Mouse (Mus musculus) c-Kit-positive CD71-negative TER-119-negative erythroid progenitor cells, embryonic 14.5 days (primary cell): ENCODE results near the gene Proca1.

Source experiments
- DNase-seq: peaks from one replicate; pipeline ENCODE4 v3.0.0-alpha.2; 2013; ENCODE audit warnings: low read depth

The Proca1 gene

GRCm38 (mm10) chr11:78166161-78166560 is 27.0 kb upstream of the Proca1 start:
- DNase-seq: no peak

- DNase-seq: no peak
Observed at GRCm38 (mm10) chr11:78166640-78167039, 26.6 kb upstream of the Proca1 start.

DNA sequence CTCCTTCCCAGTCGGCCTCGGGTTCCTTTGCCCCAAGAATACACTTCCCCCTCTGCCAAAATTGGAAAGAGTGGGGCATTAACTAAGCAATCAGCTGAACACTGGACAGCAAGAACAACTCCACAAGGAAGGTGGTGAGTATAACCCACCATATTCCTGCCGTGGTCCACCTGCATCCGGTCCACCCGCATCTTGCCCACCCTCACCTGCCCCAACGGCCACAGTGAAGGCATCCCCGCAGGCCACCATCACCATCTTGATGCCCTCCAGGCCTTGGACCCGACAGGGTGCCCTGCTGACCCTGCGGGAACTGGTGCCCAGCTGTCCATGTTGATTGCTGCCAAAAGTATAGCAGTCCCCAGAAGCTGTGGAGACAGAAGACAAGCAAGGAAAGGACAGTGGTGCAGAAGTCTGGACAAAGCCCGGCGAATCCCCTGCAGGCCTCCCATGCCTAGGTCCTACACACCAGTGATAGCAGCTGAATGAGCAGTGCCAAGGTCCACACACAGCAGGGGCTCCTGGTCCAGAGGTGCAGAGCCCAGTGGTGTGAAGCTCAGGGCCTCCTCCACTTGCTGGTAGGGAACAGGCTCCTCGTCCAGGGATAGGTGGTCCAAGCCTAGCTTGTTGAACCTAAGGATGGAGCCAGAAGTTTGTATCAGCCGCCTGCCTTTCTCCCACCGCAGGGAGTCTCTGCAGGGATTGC is 25.8 kb upstream of the Proca1 start:
- DNase-seq: no peak

DNA sequence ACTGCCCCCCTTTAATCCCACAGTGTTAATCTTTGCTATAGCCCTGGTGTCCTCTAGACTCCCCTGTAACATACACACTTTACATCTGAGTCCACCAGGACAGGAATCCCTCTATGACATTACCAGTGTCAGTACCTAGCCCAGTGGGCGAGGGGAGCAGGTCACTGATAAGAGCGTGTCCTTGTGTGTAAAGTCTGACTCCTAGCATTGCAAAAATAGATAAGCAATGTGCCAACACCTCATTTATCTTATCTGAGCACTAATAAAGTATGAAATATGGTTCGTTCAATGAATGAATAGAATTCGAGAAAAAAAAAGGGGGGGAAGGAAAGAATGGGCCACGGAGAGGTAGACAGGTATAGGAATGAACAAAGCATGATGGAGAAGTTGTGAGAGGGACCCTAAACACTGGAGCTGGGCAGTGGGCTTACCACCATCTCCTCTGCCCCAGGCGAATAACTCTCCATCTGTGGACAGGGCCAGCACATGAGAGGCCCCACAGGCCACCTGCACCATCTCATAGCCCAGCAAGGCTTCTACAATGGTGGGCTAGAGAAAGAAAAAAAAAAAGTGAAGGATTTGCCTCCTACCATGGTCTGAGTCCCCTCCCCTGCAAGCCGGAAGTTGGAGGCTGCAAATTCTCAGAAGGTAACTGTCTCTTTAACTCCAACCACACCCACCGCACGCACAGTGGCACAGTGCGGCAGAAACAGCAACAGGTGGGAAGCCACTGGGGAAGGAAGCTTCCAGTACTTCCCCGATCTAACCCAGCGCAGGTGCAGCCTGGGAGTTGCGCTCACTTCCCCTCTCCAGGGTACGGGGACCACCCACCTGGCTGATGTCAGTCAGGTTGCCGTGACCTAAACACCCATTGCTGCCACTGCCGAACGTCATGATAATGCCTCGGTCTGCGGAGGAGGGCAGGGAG is 24.4 kb upstream of the Proca1 start:
- DNase-seq: no peak

- DNase-seq: no peak
Observed at GRCm38 (mm10) chr11:78170306-78170705, 22.9 kb upstream of the Proca1 start.

DNA sequence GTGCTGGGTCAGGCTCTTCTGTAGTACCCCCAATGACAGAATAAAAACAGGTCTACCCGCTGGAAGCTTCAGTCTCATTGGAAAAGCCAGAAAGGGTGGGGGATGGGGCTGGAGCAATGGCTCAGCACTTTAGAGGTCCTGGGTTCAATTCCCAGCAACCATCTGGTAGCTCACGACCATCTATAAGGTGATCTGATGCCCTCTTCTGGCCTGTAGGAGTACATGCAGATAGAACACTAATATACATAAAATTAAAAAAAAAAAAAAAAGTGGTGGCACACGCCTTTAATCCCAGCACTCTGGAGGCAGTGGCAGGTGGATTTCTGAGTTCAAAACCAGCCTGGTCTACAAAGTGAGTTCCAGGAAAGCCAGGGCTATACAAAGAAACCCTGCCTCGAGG is 21.9 kb upstream of the Proca1 start:
- DNase-seq: no peak

DNA sequence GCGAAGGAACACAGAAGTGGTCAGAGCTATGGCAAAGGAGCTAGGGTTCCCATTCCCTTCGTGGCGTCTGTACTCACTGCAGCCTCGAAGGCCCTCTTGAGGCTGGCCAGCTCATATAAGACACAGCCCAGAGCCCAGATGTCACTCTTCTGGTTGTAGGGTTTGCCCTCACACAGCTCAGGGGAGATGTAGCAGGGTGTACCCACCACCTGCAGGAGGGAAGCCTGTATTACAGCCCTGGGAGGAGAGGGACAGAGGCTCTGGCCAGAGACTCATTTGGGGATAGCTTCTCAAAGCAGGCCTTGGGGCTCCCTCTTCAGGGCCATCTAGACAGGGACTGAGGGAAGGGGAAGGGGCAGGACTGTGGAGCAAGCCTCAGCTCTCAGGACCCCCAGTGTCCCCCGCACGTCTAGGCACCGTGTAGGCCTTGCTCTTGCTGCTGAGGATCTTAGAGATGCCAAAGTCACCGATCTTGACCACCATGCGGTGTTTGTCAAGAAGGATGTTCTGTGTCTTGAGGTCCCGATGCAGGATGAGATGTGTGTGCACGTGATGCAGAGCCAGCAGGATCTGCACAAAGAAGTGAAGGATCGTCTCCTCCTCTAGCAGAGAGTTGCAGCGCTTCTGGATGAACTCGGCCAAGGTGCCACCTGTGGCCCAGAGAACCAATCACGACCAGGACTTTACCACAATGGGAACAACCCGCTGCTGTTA is 21.0 kb upstream of the Proca1 start:
- no peak for DNase-seq

- no peak for DNase-seq
Observed at GRCm38 (mm10) chr11:78172748-78173383, 20.3 kb upstream of the Proca1 start.

DNA sequence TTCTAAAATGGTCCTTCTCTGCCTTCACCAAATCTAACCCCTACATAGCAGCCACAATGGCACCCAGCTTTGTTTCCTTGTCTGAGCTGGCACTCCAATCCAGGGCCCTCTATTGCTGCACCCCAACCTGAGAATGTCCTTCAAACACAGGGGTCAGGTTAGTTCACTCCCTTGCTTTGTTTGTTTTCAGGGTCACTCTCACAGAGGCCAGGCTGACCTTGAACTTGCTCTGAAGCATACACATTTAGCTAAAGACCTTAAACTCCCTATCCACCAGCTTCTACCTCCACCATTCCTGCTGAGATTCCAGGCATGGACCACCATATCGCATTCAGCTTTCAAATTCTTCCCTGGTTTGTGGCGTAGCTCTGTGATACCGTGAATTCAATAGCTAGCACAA is 18.7 kb upstream of the Proca1 start:
- DNase-seq: no peak

- peak; percentile 93 for DNase-seq
Observed at GRCm38 (mm10) chr11:78175771-78176401, 17.3 kb upstream of the Proca1 start.

- DNase-seq: peak; percentile 88
Observed at GRCm38 (mm10) chr11:78176402-78176862, 16.8 kb upstream of the Proca1 start, which contains the start of the genes Nek8 and Tlcd1. Gene Nek8 (minus strand): TSS chr11:78176675. Gene Tlcd1 (plus strand): TSS chr11:78176711.

DNA sequence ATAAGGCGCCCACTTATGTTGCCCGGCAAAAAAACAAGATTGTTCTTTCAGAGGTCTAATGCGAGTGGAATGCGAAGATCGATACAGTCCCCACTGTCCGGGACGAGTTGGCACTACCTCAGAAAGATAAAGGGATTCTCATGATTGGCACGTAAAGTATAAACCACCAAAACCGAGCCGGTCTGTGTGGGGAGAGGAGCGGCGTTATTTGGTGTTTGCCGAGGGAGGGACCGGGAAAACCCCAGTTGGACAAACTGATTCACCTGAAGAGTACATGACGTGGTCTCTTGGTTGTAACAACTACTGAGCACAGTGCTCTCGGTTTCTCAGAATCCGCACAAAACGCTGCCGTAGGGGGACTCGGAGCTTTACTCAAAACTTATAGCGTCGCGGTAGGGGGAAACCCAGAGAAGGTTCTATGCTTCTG is 16.3 kb upstream of the Proca1 start:
- DNase-seq: no peak

- no peak for DNase-seq
Observed at GRCm38 (mm10) chr11:78177437-78177836, 15.8 kb upstream of the Proca1 start.

DNA sequence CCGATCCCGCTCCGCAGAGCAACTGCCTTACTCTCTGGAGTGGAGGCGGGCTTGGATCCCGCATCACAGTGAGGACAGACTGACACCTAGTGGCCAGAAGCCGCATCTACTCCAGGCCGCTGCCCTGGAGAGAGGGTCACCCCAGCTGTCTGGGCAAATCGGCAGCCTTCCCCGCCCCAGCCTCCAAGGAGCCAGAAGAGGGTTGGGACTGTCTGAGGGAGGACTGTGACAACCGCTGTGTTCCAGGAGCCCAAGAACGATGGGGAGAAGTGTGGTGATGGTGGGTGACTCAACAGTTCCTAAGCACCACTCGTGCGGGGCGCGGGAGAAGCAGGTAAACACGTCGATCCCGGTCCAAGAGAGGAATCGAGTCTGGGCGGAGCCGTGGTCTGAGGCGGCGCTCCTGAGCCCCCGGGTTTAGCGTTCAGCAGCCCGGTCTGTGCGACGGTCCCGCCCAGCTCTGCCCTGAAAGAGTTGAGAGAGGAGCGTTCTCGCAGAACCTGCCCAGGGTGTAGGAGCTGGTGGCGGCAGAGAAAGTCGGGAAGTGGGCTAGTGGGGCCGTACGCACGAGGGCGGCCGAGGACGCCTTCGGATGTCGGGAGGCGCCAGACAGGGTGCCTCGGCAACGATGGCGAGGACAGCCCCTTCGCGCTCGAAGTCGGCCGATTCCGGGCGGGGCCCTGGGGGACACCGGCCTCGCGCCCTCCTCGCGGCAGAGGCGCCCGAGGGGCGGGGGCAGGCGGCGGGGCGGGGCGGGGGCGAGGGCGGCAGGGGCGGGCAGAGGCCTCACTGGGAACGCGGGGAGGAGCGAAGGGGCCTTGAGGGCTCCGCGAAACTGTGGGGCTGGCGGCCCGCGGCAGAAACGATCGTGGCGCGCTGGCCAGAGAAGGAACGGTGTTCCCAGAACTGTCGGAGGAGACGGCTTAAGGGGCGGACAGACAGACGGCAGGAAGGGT is 15.0 kb upstream of the Proca1 start:
- DNase-seq: peak; percentile 95

DNA sequence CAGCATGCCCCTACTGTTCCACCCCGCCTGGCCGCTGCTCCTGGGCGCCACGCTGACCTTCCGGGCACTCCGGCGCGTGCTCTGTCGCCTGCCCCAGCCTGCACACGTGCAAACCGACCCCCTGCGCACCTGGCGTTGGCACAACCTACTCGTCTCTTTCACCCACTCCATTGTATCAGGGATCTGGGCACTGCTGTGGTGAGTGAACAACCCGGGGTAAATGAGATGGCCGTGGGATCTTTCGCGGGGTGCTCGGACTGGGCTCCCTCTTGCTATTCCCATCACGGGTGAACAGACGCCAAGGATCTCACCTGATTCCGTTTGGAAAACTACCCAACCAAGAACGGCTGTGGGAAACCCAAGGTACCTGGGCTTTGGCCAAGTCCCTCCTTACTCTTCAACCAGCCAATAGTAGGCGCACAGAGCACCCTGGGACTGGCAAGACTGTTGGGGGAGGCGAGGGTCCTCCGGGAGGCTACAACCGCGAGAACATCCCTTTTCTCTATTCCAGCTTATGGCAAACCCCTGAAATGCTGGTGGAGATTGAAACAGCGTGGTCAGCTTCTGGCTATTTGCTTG is 14.2 kb upstream of the Proca1 start:
- DNase-seq: no peak

GRCm38 (mm10) chr11:78179438-78179999 is 13.7 kb upstream of the Proca1 start:
- no peak for DNase-seq

DNA sequence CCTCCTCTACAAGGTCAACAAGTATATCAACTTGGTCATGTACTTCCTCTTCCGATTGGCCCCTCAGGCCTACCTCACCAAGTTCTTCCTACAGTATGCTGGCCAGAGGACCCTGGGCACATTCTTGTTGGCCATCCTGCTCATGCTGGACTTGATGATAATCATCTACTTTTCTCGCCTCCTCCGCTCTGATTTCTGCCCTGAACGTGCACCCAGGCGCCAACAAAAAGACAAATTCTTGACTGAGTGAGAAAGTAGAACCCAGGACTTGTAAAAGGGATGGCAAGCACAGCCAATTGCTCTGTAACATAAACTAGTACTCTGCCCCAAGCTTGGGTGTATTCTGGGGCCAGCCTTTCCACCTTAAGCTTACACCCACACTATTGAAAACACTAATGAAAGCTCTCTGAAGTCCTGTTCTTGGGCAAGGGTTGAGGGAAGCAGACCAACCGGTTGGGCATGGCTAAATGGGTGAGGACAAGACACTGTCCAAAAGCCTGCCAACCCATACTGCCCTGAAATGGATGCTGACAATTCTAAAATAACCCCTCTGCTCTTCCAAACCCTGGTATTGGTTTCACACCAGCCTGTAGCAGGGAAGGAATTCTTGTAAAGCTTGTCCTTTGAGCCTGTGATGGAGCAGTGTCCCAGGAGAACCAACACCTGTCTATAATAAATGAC is 13.0 kb upstream of the Proca1 start:
- no peak for DNase-seq

DNA sequence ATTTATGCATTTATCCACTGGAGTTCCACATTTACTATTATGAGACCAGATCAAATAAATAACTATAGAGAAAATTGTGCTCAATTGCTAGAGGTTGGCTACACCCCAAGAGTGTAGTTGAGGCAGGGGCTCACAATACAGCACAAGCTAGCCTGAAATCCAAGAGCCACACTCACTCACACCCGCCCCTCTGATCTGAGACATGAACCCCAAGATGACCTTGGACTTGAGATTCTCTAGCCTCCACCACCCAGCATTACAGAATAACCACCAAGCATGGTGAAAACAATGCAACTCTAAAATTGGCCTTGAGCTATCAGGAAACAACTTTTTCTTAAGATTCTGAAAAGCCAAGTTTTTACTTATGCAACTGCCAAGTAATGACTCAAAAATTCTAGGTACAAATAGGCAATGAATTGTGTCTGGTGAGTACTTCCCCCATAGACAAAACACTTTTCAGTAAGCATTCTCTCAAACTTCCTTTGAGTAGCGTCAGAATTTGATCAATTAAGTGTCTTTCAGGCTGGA is 11.3 kb upstream of the Proca1 start:
- no peak for DNase-seq

- no peak for DNase-seq
Observed at GRCm38 (mm10) chr11:78182450-78182849, 10.7 kb upstream of the Proca1 start.
